Mouse (Mus musculus) liver, embryonic 14.5 days (tissue): ENCODE measurements around the gene Kat8.

Experiments
- CTCF ChIP-seq: IDR thresholded peaks from 2 replicates; pipeline ENCODE4 v1.5.1; 2016; ENCODE audit warnings: antibody characterized with exemption, low read depth, control low read depth
- EP300 ChIP-seq: IDR thresholded peaks from 2 replicates; pipeline ENCODE4 v1.6.1; 2016; ENCODE audit warnings: antibody characterized with exemption, low read depth

DNA sequence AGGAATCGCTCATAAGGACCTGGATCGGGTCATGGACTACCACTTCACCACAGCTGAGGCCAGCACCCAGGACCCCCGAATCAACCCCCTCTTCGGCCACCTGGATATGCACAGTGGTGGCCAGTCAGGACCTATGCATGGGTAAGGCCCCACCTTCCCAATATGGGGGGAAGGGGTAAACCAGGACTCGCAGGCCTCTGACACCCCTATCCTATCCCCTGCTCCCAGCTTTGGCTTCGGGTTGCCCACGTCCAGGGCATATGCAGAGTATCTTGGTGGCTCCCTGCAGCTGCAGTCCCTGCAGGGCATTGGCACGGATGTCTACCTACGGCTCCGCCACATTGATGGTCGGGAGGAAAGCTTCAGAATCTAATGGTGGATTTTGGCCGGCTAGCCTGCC is 4.4 kb upstream of the Kat8 start:
- TF ChIP-seq CTCF (no peak), EP300 (no peak)
